In the genomic region with DNA sequence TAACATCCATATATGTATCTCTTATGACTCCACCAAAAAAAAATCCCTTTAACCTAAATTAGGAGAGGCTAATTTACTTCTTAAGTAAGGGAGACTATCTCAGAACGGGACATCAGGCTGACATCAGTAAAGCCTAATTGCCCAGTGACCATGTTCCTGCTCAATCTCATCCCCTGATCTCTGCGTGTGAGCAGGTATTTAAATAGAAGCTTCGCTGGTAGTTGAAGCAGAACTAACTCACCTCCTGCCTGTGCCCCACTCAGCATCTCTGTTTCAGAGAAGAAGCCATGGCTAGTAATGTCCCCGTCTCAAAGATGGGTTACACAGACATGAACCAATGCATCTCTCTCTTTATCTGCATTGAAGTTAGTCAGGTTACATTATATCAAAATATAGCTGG, we compare ENCODE assay signal across 12 mouse cellular contexts.
"Had no signal": no experiment of that assay in that cellular context is flagged by ENCODE, and none has a peak within 500 bp of the region (broad histone marks: within the 10 kb centered on the region; RNA-seq: fewer than 3 reads in every experiment).

No protein-coding gene starts in this region.

- ATAC-seq: midbrain, embryonic 16.5 days had no signal

- DNase-seq: lung, adult 18-20 months; lung, postnatal 10 days; lung, postnatal 4 days; midbrain, embryonic 14.5 days; right cerebral cortex, adult 18-20 months; right cerebral cortex, postnatal 25 days; right cerebral cortex, postnatal 4 days; spleen, adult 18-20 months; thymus, adult 18-20 months; thymus, postnatal 14 days; thymus, postnatal 36 days had no signal
